Mouse (Mus musculus) midbrain, embryonic 14.5 days (tissue): ENCODE results near the gene Pold1. TPM values are rescaled to one million over a fixed set of nuclear protein-coding genes. Genes with fewer than 3 reads are reported as not detected.

Experiments
- ATAC-seq: fragments of 200-750 bp; cut with Nextera tagmentation; 2 replicates; pipeline ENCODE4 v1.8.0; 2017; ENCODE audit warnings: moderate number of reproducible peaks, moderate library complexity; ENCODE audit not compliant: low FRiP score, low TSS enrichment
- DNase-seq: peaks from one replicate; pipeline ENCODE4 v3.0.0-alpha.2; 2015
- H3K27ac ChIP-seq: fragments of 300-500 bp; sonication (generic); replicated peaks from 2 replicates; pipeline ENCODE4 v1.5.1; 2014; ENCODE audit warnings: mild to moderate bottlenecking, low read depth, low read length, moderate library complexity
- H3K27me3 ChIP-seq: fragments of 300-500 bp; sonication (generic); 2 replicates; pipeline ENCODE4 v1.6.1; 2014; ENCODE audit warnings: low read length, control low read depth, mixed read lengths; ENCODE audit not compliant: control insufficient read depth, insufficient read depth
- H3K36me3 ChIP-seq: fragments of 300-500 bp; sonication (generic); 2 replicates; pipeline ENCODE4 v1.6.1; 2014; ENCODE audit warnings: low read length, control low read depth; ENCODE audit not compliant: control insufficient read depth, insufficient read depth
- H3K4me1 ChIP-seq: fragments of 300-500 bp; sonication (generic); 2 replicates; pipeline ENCODE4 v1.6.1; 2014; ENCODE audit warnings: mild to moderate bottlenecking, antibody characterized with exemption, low read length, control low read depth; ENCODE audit not compliant: control insufficient read depth, insufficient read depth
- H3K4me2 ChIP-seq: fragments of 300-500 bp; sonication (generic); 2 replicates; pipeline ENCODE4 v1.6.1; 2014; ENCODE audit warnings: mild to moderate bottlenecking, low read length, moderate library complexity
- H3K4me3 ChIP-seq: fragments of 300-500 bp; sonication (generic); replicated peaks from 2 replicates; pipeline ENCODE4 v1.5.1; 2014; ENCODE audit warnings: low read depth, low read length
- H3K9ac ChIP-seq: fragments of 300-500 bp; sonication (generic); replicated peaks from 2 replicates; pipeline ENCODE4 v1.6.1; 2014; ENCODE audit warnings: mild to moderate bottlenecking, low read length, moderate library complexity
- H3K9me3 ChIP-seq: fragments of 300-500 bp; sonication (generic); 2 replicates; pipeline ENCODE4 v1.6.1; 2016; ENCODE audit warnings: low read length, control low read depth, mixed read lengths; ENCODE audit not compliant: control insufficient read depth
- whole genome bisulfite sequencing: fragments of 180-500 bp; shearing (Covaris S2); extraction: QIAGEN DNeasy Blood & Tissue Kit; methylation state at CpG from one replicate; pipeline ENCODE4 v1.1.7; 2014; 5-methylcytosine and 5-hydroxymethylcytosine counted together
- polyA plus RNA-seq: library from polyadenylated mRNA; unstranded; fragments of >200 nt; fragmentation: Nextera tagmentation; extraction: Ambion mirVana; gene quantifications from 2 replicates; pipeline ENCODE4 v1.2.1, GENCODE M21; 2014

Gene Pold1
- polyA plus RNA-seq, 1 experiment from 2014 or later, result 19.5 TPM

- Histone ChIP-seq H3K4me2 (no peak overlapping the region), H3K36me3 (no peaks in the 10 kb centered on the region), H3K4me3 (no peak overlapping the region), H3K27me3 (no peaks in the 10 kb centered on the region), H3K9me3 (no peaks in the 10 kb centered on the region), H3K9ac (no peak overlapping the region), H3K4me1 (no peaks in the 10 kb centered on the region), H3K27ac (no peak overlapping the region)
- no peak for DNase-seq
- WGBS, result 36% methylated on average over 4 of the region's 4 CpGs
- no peak for ATAC-seq
Observed at GRCm38 (mm10) chr7:44571811-44572210, 23.2 kb upstream of the Pold1 start.

GRCm38 (mm10) chr7:44570989-44571388, 22.3 kb upstream of the Pold1 start:
- H3K9me3 ChIP-seq, result no peaks in the 10 kb centered on the region
- H3K4me1 ChIP-seq, result no peaks in the 10 kb centered on the region
- no peak overlapping the region for H3K4me2 ChIP-seq
- ATAC-seq (no peak), DNase-seq (no peak)
- no peaks in the 10 kb centered on the region for H3K27me3 ChIP-seq
- H3K27ac ChIP-seq, result no peak overlapping the region
- no peaks in the 10 kb centered on the region for H3K36me3 ChIP-seq
- no peak overlapping the region for H3K4me3 ChIP-seq
- no peak overlapping the region for H3K9ac ChIP-seq
- 87% methylated on average over 6 of the region's 6 CpGs for WGBS

GRCm38 (mm10) chr7:44568803-44569202, 20.2 kb upstream of the Pold1 start:
- Histone ChIP-seq H3K4me3 (no peak overlapping the region), H3K4me2 (no peak overlapping the region), H3K9ac (no peak overlapping the region), H3K4me1 (no peaks in the 10 kb centered on the region), H3K9me3 (no peaks in the 10 kb centered on the region), H3K36me3 (no peaks in the 10 kb centered on the region), H3K27ac (no peak overlapping the region), H3K27me3 (no peaks in the 10 kb centered on the region)
- WGBS, result 78% methylated on average over 9 of the region's 9 CpGs
- ATAC-seq, result no peak
- DNase-seq, result no peak

GRCm38 (mm10) chr7:44565414-44565813, 16.8 kb upstream of the Pold1 start:
- Histone ChIP-seq H3K4me1 (no peaks in the 10 kb centered on the region), H3K9me3 (no peaks in the 10 kb centered on the region), H3K4me3 (no peak overlapping the region), H3K27me3 (no peaks in the 10 kb centered on the region), H3K27ac (no peak overlapping the region), H3K9ac (no peak overlapping the region), H3K4me2 (no peak overlapping the region), H3K36me3 (no peaks in the 10 kb centered on the region)
- DNase-seq, result no peak
- no peak for ATAC-seq
- WGBS, result 79% methylated on average over 6 of the region's 6 CpGs

- H3K27me3 ChIP-seq, result no peaks in the 10 kb centered on the region
- H3K27ac ChIP-seq, result no peak overlapping the region
- DNase-seq (no peak), ATAC-seq (no peak)
- H3K9me3 ChIP-seq, result no peaks in the 10 kb centered on the region
- H3K4me3 ChIP-seq, result no peak overlapping the region
- WGBS, result 82% methylated on average over 10 of the region's 10 CpGs
- H3K9ac ChIP-seq, result no peak overlapping the region
- no peaks in the 10 kb centered on the region for H3K36me3 ChIP-seq
- no peaks in the 10 kb centered on the region for H3K4me1 ChIP-seq
- no peak overlapping the region for H3K4me2 ChIP-seq
Observed at GRCm38 (mm10) chr7:44564486-44564885, 15.8 kb upstream of the Pold1 start.

- no peaks in the 10 kb centered on the region for H3K36me3 ChIP-seq
- no peak overlapping the region for H3K9ac ChIP-seq
- H3K9me3 ChIP-seq, result no peaks in the 10 kb centered on the region
- no peak overlapping the region for H3K4me2 ChIP-seq
- 51% methylated on average over 8 of the region's 8 CpGs for WGBS
- no peaks in the 10 kb centered on the region for H3K27me3 ChIP-seq
- H3K27ac ChIP-seq, result no peak overlapping the region
- ATAC-seq (no peak), DNase-seq (no peak)
- no peak overlapping the region for H3K4me3 ChIP-seq
- H3K4me1 ChIP-seq, result no peaks in the 10 kb centered on the region
Observed at GRCm38 (mm10) chr7:44563284-44563683, 14.6 kb upstream of the Pold1 start.

GRCm38 (mm10) chr7:44560435-44561400, 12.1 kb upstream of the Pold1 start:
- Histone ChIP-seq H3K36me3 (no peaks in the 10 kb centered on the region), H3K27ac (no peak overlapping the region), H3K4me1 (no peaks in the 10 kb centered on the region), H3K9me3 (no peaks in the 10 kb centered on the region), H3K4me3 (no peak overlapping the region), H3K27me3 (no peaks in the 10 kb centered on the region; the same call in 1 of the 2 replicates), H3K4me2 (no peak overlapping the region), H3K9ac (no peak overlapping the region)
- WGBS, result 54% methylated on average over 18 of the region's 18 CpGs
- DNase-seq (peak; percentile 94), ATAC-seq (0 out of 2 replicates have a peak, but pooled peaks have one; percentile 48)

- Histone ChIP-seq H3K4me2 (no peak overlapping the region), H3K4me1 (peaks cover 7% of the 10 kb centered on the region; the same call in 1 of the 2 replicates), H3K9ac (no peak overlapping the region), H3K9me3 (no peaks in the 10 kb centered on the region), H3K27ac (no peak overlapping the region), H3K4me3 (no peak overlapping the region), H3K27me3 (no peaks in the 10 kb centered on the region; the same call in 1 of the 2 replicates), H3K36me3 (no peaks in the 10 kb centered on the region)
- DNase-seq (no peak), ATAC-seq (no peak)
- WGBS, result 67% methylated on average over 2 of the region's 2 CpGs
Observed at GRCm38 (mm10) chr7:44557629-44558028, 9.0 kb upstream of the Pold1 start.

- H3K4me1 ChIP-seq, result peaks cover 8% of the 10 kb centered on the region; the same call in 1 of the 2 replicates
- WGBS, result under 1% methylated on average over 22 of the region's 22 CpGs
Observed at GRCm38 (mm10) chr7:44553826-44554225, 5.2 kb upstream of the Pold1 start, which contains the start of gene Nr1h2. TSS of gene Nr1h2 (minus strand) at chr7:44553951.

More at GRCm38 (mm10) chr7:44553826-44554225, 5.2 kb upstream of the Pold1 start, which contains the start of gene Nr1h2:
- Histone ChIP-seq H3K4me3 (peak within 1 kb of the TSS; percentile 80), H3K9me3 (no peaks in the 10 kb centered on the region), H3K36me3 (peaks cover 28% of the 10 kb centered on the region), H3K27ac (peak within 1 kb of the TSS; percentile 83), H3K9ac (peak within 1 kb of the TSS; percentile 39; the same call in 1 of the 2 replicates), H3K4me2 (peak within 1 kb of the TSS; percentile 78), H3K27me3 (no peaks in the 10 kb centered on the region; the same call in 1 of the 2 replicates)
- ATAC-seq, result peak; percentile 84
- peak; percentile 98 for DNase-seq
